Mouse (Mus musculus) lung, embryonic 15.5 days (tissue): Measurements from ENCODE around the gene Aftph. TPM values are rescaled to one million over a fixed set of nuclear protein-coding genes. Genes with fewer than 3 reads are reported as not detected.
A peak's percentile ranks its signal among the peaks of the same experiment; 100 is the strongest.

ENCODE experiments used
- ATAC-seq: fragments of 200-750 bp; cut with Nextera tagmentation; 2 replicates; pipeline ENCODE4 v1.8.0; 2017; ENCODE audit warnings: moderate number of reproducible peaks, borderline replicate concordance; ENCODE audit not compliant: low FRiP score, low TSS enrichment; ENCODE audit errors: extremely low read depth
- H3K27ac ChIP-seq: fragments of 300-500 bp; sonication (generic); 2 replicates; pipeline ENCODE4 v1.5.1; 2015; ENCODE audit warnings: moderate library complexity, mild to moderate bottlenecking, inconsistent platforms
- H3K27me3 ChIP-seq: fragments of 300-500 bp; sonication (generic); 2 replicates; pipeline ENCODE4 v1.6.1; 2015; ENCODE audit warnings: inconsistent platforms
- H3K36me3 ChIP-seq: fragments of 300-500 bp; sonication (generic); 2 replicates; pipeline ENCODE4 v1.6.1; 2015; ENCODE audit warnings: inconsistent platforms
- H3K4me1 ChIP-seq: fragments of 300-500 bp; sonication (generic); 2 replicates; pipeline ENCODE4 v1.6.1; 2015; ENCODE audit warnings: inconsistent platforms
- H3K4me2 ChIP-seq: fragments of 300-500 bp; sonication (generic); 2 replicates; pipeline ENCODE4 v1.6.1; 2015; ENCODE audit warnings: inconsistent platforms, mild to moderate bottlenecking, moderate library complexity
- H3K4me3 ChIP-seq: fragments of 300-500 bp; sonication (generic); 2 replicates; pipeline ENCODE4 v1.5.1; 2015; ENCODE audit warnings: mild to moderate bottlenecking, inconsistent platforms
- H3K9ac ChIP-seq: fragments of 300-500 bp; sonication (generic); 2 replicates; pipeline ENCODE4 v1.6.1; 2015; ENCODE audit warnings: inconsistent platforms
- H3K9me3 ChIP-seq: fragments of 300-500 bp; sonication (generic); 2 replicates; pipeline ENCODE4 v1.6.1; 2016; ENCODE audit warnings: inconsistent platforms
- WGBS: fragments of 180-500 bp; shearing (Covaris S2); methylation state at CpG from one replicate; pipeline ENCODE4 v1.1.7; 2015; 5-methylcytosine and 5-hydroxymethylcytosine counted together
- polyA plus RNA-seq: library from polyadenylated mRNA; unstranded; fragments of >200 nt; fragmentation: Nextera tagmentation; extraction: Ambion mirVana; gene quantifications from 2 replicates; pipeline ENCODE4 v1.2.1, GENCODE M21; 2015

The Aftph gene
- polyA plus RNA-seq, 1 experiment from 2014 or later: 18.4 TPM

GRCm38 (mm10) chr11:20712068-20712671, 29.2 kb downstream of the Aftph start:
- Histone ChIP-seq H3K4me2 (no peak overlapping the region), H3K9me3 (no peaks in the 10 kb centered on the region), H3K4me1 (no peaks in the 10 kb centered on the region), H3K4me3 (no peak overlapping the region), H3K27me3 (no peaks in the 10 kb centered on the region), H3K36me3 (peaks cover 3% of the 10 kb centered on the region; the same call in 1 of the 2 replicates), H3K9ac (no peak overlapping the region), H3K27ac (no peak overlapping the region)
- ATAC-seq: no peak
- 62% methylated on average over 9 of the region's 9 CpGs for WGBS

DNA sequence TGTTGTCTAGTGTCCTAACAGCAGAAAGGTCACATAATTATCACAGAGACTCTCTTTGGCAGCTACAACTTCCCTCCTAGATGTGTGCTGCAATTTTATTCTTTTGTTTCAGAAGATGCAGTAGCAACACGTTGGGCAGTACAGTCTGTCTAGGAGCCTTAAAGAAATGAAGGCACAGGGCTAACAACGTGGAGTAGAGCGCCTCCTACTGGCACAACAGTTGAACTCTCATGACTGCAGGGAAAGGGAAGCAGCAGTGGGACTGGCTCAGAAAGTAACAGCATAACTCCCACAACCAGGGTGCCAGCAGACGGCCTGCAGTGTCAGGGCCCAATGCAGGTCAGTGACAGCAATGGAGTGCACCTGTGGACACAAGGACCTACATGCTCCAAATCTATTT, 50.4 kb downstream of the Aftph start:
- no peaks in the 10 kb centered on the region for H3K9me3 ChIP-seq
- H3K36me3 ChIP-seq: no peaks in the 10 kb centered on the region
- H3K4me3 ChIP-seq: no peak overlapping the region
- H3K27ac ChIP-seq: no peak overlapping the region
- 1% methylated on average over 4 of the region's 4 CpGs for WGBS
- no peak overlapping the region for H3K4me2 ChIP-seq
- no peaks in the 10 kb centered on the region for H3K4me1 ChIP-seq
- no peaks in the 10 kb centered on the region for H3K27me3 ChIP-seq
- peak; percentile 55; the same call in 1 of the 2 replicates for ATAC-seq
- no peak overlapping the region for H3K9ac ChIP-seq

DNA sequence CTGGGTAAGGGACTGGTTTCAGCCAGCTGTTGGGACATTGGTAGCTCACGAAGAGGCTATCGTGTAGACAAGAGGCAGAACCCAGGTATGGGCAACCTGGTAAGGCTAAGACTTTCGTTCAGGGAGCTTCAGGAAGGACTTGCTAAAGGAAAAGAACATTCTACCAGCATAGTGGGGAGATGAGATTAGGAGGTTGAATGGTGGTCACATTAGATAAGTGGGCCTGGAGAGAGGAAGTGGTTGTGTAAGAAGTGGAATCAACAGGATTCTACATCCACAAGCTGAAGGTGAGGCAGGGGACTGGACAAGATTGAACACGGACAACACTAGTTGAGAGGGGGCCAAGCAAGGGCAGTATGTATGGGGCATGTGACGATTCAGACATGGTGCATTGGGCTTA, 59.7 kb downstream of the Aftph start:
- H3K27me3 ChIP-seq: no peaks in the 10 kb centered on the region
- H3K4me2 ChIP-seq: no peak overlapping the region
- no peaks in the 10 kb centered on the region for H3K36me3 ChIP-seq
- no peaks in the 10 kb centered on the region for H3K9me3 ChIP-seq
- H3K4me1 ChIP-seq: no peaks in the 10 kb centered on the region
- H3K4me3 ChIP-seq: no peak overlapping the region
- no peak overlapping the region for H3K9ac ChIP-seq
- H3K27ac ChIP-seq: no peak overlapping the region
- 89% methylated on average over 5 of the region's 5 CpGs for WGBS
- ATAC-seq: no peak

- Histone ChIP-seq H3K4me3 (no peak overlapping the region), H3K9ac (no peak overlapping the region), H3K27ac (no peak overlapping the region), H3K4me1 (no peaks in the 10 kb centered on the region), H3K4me2 (no peak overlapping the region), H3K9me3 (no peaks in the 10 kb centered on the region), H3K36me3 (no peaks in the 10 kb centered on the region), H3K27me3 (no peaks in the 10 kb centered on the region)
- no peak for ATAC-seq
- 83% methylated on average over 5 of the region's 5 CpGs for WGBS
Observed at GRCm38 (mm10) chr11:20680781-20681180, 60.6 kb downstream of the Aftph start.

- H3K9me3 ChIP-seq: no peaks in the 10 kb centered on the region
- no peak for ATAC-seq
- H3K27me3 ChIP-seq: no peaks in the 10 kb centered on the region
- H3K4me1 ChIP-seq: no peaks in the 10 kb centered on the region
- 63% methylated on average over 2 of the region's 2 CpGs for WGBS
- no peak overlapping the region for H3K27ac ChIP-seq
- H3K4me3 ChIP-seq: no peak overlapping the region
- no peak overlapping the region for H3K4me2 ChIP-seq
- no peaks in the 10 kb centered on the region for H3K36me3 ChIP-seq
- no peak overlapping the region for H3K9ac ChIP-seq
Observed at GRCm38 (mm10) chr11:20679396-20679795, 62.0 kb downstream of the Aftph start.

DNA sequence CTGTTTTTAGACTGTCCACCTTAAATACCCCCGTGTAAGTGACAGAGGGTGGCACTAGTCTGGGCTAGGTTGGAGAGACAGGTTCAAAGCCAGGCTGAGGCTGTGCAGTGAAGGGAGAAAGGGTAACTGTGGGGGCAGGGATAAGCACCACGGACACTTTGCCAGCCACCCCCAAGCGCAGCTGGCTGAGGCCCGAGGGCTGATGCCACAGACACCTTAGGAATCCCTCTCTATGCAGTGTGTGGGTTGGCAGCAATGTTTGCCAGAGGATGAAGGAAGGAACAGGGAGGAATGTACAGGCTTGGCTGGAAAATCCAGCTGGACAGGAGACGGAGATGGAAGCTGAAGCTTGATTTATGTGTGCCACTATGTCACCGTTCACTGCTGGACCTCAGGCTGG, 68.9 kb downstream of the Aftph start:
- H3K4me3 ChIP-seq: no peak overlapping the region
- no peaks in the 10 kb centered on the region for H3K36me3 ChIP-seq
- no peaks in the 10 kb centered on the region for H3K27me3 ChIP-seq
- no peak overlapping the region for H3K4me2 ChIP-seq
- no peaks in the 10 kb centered on the region for H3K9me3 ChIP-seq
- no peaks in the 10 kb centered on the region; the same call in none of the 2 replicates for H3K4me1 ChIP-seq
- no peak for ATAC-seq
- H3K27ac ChIP-seq: no peak overlapping the region
- H3K9ac ChIP-seq: no peak overlapping the region
- WGBS: 54% methylated on average over 6 of the region's 6 CpGs

DNA sequence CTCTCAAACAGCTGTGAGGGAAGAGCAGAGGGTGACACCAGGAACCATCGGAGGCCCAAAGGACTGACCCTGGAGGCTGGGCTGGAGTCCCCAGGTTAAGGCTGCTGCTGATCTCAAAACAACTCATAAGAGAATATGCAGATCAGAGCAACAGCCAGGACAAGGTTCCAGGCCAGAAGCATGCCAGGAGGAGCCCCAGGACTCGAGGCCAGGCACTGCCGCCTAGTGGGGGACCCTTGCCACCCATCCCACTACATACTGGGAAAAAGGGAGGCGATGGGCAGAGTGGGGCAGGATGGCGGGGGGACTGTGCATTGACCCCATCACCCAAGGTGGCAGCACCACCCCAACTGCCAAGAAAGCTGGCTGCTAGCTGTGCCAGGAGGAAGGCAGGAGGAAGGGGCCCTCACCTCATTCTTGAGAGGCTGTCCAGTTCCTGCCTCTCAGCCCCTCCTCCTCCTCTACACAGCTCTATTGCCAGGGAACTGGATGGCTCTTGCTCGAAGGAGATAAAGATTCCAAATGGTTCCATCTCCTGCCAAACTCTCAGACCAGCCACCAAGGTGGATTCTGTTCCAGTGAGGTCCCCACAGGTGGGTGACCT, 69.5 kb downstream of the Aftph start:
- WGBS: 45% methylated on average over 6 of the region's 6 CpGs
- no peaks in the 10 kb centered on the region for H3K9me3 ChIP-seq
- peak; percentile 26; the same call in 1 of the 2 replicates for ATAC-seq
- H3K4me1 ChIP-seq: no peaks in the 10 kb centered on the region; the same call in none of the 2 replicates
- no peaks in the 10 kb centered on the region for H3K27me3 ChIP-seq
- H3K27ac ChIP-seq: no peak overlapping the region
- no peak overlapping the region for H3K4me3 ChIP-seq
- no peak overlapping the region for H3K4me2 ChIP-seq
- H3K9ac ChIP-seq: no peak overlapping the region
- H3K36me3 ChIP-seq: no peaks in the 10 kb centered on the region

DNA sequence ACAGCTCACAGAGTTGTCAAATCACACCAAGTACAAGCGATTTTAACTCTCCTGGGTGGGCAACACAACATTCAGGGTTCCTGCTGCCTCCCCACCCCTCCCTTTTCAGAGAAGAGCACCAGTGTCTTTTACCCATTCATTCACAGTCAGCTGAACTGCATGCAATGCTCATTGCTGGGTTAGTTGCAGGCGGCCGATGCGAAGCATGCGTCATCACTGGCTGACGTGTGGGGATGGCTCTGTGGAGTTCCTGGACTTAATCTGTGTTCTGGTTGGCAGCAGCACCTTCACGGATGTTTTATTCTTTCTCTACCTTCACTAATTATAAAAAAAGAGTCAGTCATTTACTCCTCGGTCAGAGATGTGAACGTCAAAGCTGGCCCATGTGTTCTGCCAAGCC, 76.5 kb downstream of the Aftph start:
- H3K36me3 ChIP-seq: no peaks in the 10 kb centered on the region
- no peaks in the 10 kb centered on the region for H3K27me3 ChIP-seq
- no peak overlapping the region for H3K27ac ChIP-seq
- no peak for ATAC-seq
- H3K4me3 ChIP-seq: no peak overlapping the region
- no peaks in the 10 kb centered on the region for H3K9me3 ChIP-seq
- WGBS: 74% methylated on average over 9 of the region's 9 CpGs
- H3K4me2 ChIP-seq: no peak overlapping the region
- H3K9ac ChIP-seq: no peak overlapping the region
- H3K4me1 ChIP-seq: peaks cover 31% of the 10 kb centered on the region

- Histone ChIP-seq H3K4me2 (no peak overlapping the region), H3K27ac (no peak overlapping the region), H3K4me3 (no peak overlapping the region), H3K9me3 (no peaks in the 10 kb centered on the region), H3K4me1 (peaks cover 34% of the 10 kb centered on the region), H3K27me3 (no peaks in the 10 kb centered on the region), H3K36me3 (no peaks in the 10 kb centered on the region), H3K9ac (no peak overlapping the region)
- ATAC-seq: no peak
- WGBS: 54% methylated on average over 5 of the region's 5 CpGs
Observed at GRCm38 (mm10) chr11:20663580-20664198, 77.7 kb downstream of the Aftph start.

- peak overlapping the region; percentile 24; the same call in 1 of the 2 replicates for H3K27ac ChIP-seq
- H3K36me3 ChIP-seq: no peaks in the 10 kb centered on the region
- H3K4me3 ChIP-seq: no peak overlapping the region
- H3K9ac ChIP-seq: no peak overlapping the region
- WGBS: 55% methylated on average over 7 of the region's 7 CpGs
- ATAC-seq: no peak
- peaks cover 34% of the 10 kb centered on the region for H3K4me1 ChIP-seq
- no peak overlapping the region for H3K4me2 ChIP-seq
- no peaks in the 10 kb centered on the region for H3K9me3 ChIP-seq
- H3K27me3 ChIP-seq: no peaks in the 10 kb centered on the region
Observed at GRCm38 (mm10) chr11:20662811-20663210, 78.6 kb downstream of the Aftph start.

DNA sequence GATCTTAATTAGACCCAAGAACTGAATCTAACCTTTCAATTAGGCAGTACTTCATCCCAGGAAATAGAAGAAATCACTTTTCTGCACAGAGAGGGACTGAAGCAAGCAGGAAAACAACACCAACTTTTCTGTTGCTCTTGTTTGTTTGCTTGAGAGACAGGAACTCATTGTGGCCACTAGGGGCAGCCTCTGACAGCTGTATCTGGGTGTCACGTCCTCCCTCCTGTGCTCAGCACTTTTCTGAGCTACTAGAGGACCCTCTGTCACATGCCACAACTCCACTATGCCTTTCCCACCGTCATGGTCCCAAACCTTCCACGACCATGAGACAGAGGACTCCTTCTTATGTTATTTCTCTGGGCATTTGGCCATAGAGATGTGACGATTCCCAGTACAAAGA, 79.7 kb downstream of the Aftph start:
- H3K36me3 ChIP-seq: no peaks in the 10 kb centered on the region
- 38% methylated on average over 4 of the region's 4 CpGs for WGBS
- no peak overlapping the region for H3K9ac ChIP-seq
- H3K27me3 ChIP-seq: no peaks in the 10 kb centered on the region
- no peak for ATAC-seq
- no peaks in the 10 kb centered on the region for H3K9me3 ChIP-seq
- H3K4me1 ChIP-seq: peaks cover 41% of the 10 kb centered on the region
- no peak overlapping the region for H3K4me2 ChIP-seq
- H3K27ac ChIP-seq: no peak overlapping the region
- H3K4me3 ChIP-seq: no peak overlapping the region
